Mouse (Mus musculus) gastrocnemius, adult 8-10 months (tissue): ENCODE data around the gene Pcna. TPM values are rescaled to one million over a fixed set of nuclear protein-coding genes. Genes with fewer than 3 reads are reported as not detected.

Experiments
- DNase-seq, 2 experiments: peaks; one replicate each; pipeline ENCODE4 v3.0.0; 2022; ENCODE audit warnings: low spot score in 2 of 2
- total RNA-seq, 4 experiments: library from RNA; stranded (reverse); gene quantifications; 2 replicates each; pipeline ENCODE4 v1.2.4; 2022

Gene Pcna
- total RNA-seq, 4 experiments from 2014 or later = 19.1 to 21.7 (median 20.9) TPM

DNA sequence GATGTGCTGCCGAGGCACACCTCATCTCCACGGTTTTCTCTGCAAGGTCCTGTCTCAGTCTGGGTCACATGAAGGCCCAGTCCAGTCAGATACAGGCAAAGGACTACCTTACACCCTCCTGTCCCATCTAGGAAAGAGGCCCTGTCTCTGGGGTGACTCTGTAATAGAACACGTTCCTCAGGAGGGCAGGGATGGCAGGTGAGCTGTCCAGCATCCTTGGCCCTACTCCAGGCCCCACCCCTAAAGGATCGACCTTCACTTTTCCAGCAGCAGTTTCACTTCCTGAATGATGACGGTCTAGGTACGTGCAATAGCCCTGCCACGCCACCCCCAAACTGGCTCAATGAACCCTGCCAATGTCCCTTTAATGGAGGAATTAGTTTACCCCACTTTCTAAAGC lies 17.1 kb downstream of the Pcna start:
- no peak for DNase-seq

DNA sequence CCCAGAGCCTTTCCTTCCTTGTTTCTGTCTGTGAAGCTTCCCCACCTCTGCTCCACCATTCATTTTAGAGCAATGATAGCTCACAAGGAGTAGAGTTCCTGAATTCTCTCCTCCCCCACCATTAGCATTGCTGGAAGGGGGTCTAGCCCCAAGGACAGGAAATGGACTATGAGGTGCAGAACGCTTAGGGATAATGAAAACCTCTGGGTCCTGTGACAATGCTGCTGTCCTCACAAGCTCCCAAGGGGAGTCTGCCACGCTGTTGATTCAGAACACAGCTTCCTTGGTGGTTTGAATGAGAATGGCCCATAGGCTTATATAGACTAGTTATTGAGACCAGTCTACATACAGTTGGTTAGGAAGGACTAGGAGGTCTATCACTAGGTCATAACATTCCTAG lies 17.8 kb downstream of the Pcna start:
- no peak for DNase-seq

DNA sequence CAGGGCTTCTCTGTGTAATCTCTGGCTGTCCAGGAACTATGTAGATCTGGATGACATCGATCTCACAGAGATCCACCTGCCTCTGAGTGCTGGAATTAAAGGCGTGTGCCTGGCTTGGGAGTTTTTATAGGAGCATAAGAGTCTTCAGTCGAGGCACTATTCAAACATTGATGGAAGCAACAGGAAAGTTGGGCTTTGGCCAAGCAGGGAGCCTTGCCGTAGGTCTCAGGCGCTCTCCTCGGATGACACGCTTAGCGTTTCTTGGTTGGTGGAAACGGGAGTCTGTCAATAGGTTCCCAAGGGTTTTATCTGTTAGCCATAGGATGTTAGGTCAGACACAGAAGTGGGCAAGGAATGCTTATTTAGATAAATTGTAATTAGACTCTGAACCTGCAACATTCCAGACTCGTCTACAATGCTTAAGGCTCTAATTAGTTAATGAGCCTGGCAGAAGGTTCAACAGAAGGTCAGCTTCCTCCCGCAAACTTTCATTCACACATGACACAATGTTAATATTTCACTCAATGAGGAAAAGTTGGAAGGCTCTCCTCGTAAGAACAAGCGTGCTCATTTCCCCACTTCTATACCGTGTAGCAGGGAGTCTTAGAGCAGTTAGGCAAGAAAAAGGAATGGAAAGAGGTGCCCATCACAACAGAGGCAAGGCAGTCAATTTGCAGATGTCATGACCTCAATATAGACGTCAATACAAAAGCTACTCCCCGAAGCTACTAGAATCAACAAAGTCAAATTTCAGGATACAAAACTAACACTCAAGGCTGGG lies 18.9 kb downstream of the Pcna start:
- DNase-seq = no peak

DNA sequence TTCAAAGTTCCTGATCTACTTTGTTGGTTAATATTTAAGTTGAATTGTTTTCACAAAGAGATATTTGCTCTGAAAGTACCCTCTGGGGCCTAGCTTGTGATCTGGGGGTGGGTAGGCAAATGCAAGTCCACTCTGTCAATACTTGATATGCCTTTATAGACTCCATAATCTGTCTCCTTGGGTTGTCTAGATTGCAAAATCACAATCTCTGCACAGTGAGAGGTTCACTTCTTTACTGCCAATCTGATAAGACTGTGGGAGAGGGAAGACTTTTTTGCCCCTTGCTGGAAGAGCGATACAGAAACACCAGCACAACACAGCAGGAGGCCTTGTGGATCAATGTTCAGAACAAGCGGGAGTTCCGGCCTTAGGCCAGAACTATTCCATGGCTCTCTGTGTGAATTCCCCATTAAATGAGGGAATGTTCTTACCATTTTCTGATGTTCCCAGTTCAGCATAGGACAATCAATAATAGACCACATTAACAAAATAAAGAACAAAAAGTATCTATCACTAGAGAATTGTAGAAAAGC lies 20.6 kb downstream of the Pcna start:
- no peak for DNase-seq

DNA sequence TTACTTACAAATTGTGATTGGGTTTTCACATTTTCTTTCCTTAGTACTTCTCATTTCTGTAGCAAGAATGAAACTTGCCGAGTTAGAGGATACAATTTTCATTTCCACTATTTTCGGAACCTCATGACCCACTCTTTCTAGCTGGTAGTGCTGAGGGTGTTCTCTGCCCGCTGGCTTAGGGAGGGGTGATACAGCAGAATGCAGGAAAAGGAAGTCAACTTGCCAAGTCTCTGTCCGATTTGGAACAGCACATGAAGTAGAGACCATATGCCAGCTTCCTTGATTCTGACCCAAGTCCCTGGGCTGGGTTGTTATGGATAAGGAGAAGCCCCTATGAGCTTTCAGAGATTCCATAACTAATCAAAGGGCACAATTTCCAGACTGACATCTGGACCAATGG lies 28.8 kb downstream of the Pcna start:
- no peak for DNase-seq

GRCm38 (mm10) chr2:132221611-132222073 lies 31.5 kb downstream of the Pcna start:
- DNase-seq = peak; percentile 9 to 15

DNA sequence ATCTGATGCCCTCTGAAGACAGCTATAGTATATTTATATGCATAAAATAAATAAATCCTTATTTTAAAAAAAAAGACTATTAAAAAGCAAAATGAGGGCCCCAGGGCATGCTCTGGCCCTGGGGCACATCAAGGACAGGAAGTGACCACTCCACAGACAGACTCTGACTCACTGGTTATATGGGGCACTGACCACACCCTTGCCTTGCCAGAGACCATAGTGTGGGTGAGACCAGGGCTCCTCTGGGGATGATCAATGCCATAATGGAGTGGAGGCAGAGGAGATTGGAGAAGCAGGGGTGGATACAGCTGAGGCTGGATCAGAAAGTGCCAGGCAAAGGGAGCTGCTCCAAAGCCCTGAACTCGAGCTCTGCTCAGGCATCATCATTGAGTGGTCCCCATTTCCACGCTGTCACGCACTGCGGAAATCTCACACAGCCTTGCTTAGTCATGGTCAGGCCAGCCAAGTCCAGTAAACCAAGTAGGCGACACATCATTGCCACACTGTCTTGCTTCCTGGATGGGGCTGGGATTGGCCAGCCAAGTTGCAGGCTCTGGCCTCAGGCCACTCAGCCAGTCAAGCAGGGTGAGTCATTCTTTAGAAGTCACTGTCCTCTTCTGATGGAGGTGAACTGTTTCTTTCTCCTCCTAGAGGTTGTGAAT lies 41.0 kb downstream of the Pcna start:
- DNase-seq = peak; percentile 64 to 85

- DNase-seq = no peak
Observed at GRCm38 (mm10) chr2:132210806-132211312, 42.3 kb downstream of the Pcna start.

DNA sequence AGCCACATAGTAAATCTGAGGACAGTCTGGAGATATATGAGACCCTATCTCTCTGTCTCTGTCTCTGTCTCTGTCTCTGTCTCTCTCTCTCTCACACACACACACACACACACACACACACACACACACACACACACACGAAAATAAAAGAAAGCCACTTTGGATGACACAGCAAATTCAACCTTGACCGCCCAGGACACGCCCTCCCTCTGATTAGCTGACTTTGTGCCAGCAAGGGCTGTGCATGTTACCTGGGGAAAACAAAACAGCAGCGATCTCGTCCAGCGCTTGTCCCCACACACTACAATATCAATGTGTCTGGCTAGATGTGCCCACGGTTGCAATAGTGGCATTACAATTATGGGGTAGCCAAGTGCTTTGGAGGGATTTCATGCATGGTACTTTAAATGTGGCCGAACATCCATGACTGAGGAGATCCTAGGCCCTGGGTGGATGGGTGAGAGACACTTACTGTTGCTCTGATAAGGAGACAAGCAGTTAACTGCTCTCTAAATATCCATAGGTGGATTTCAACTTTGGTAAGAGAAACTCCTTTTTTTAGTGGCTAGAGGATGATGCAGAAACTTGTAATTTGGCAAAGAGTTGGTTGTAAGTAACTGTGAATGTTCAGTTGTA lies 44.8 kb downstream of the Pcna start:
- DNase-seq = no peak

DNA sequence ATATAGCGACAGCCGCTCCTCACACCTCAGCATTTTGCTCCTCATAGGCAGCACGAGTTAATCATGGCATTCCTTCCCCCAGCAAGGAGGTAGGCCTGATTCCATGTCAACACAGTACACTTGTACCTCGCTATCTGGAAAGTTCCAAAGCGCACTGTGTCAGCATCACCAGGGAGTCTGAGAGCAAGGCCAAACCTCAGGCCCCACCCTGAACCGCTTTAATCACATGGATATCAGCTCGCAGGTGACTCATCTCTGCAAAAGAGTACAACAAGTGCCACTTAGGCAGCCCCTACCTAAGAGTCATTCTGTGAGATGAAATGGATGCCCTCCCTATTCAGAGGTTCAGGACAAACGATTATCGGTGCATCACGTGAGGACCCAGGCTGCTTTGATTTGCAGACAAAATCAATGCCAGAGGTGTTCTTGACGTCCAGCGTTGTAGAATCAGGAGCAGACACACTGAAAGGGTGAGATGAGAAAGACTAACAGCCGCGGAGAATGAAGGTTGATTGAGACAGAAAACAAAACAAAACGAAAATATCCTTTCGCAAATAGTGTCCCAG lies 46.7 kb downstream of the Pcna start:
- DNase-seq = no peak

GRCm38 (mm10) chr2:132205549-132205948 lies 47.6 kb downstream of the Pcna start:
- DNase-seq = no peak

DNA sequence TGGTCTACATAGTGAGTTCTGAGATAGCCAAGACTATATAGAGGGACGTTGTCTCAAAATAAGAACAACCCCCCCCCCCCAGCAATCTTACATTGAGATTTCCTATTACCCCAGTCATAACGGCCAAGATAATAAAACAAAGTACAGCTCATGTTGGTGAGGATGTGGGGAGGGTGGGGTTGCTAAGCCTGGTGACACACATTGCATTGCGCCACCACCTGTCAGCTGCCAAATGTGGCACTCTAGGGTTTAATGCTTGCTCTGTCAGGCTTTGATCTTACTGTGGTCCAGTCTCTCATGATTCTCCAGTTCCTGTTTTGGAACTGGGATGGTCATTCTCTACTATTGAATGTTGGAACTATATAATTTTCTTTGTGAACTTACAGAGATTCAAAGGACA lies 49.3 kb downstream of the Pcna start:
- DNase-seq = no peak

- DNase-seq = no peak
Observed at GRCm38 (mm10) chr2:132203186-132203585, 49.9 kb downstream of the Pcna start.

Other genes starting within 250 kb of the Pcna start
- gene Rassf2, start 223.1 kb downstream of the Pcna start, total RNA-seq = 1 to 10 TPM; 1.3 to 4.1 (median 2.4) TPM
- 10 to 100 TPM in 2 of 4 experiments, 1 to 10 TPM in 2; 8.0 to 10.3 (median 9.6) TPM for gene Slc23a2, start 108.2 kb downstream of the Pcna start, total RNA-seq
- gene Tmem230, start 5.5 kb downstream of the Pcna start, total RNA-seq = 10 to 100 TPM; 25.1 to 30.6 (median 28.4) TPM
- 10 to 100 TPM; 13.4 to 20.7 (median 15.7) TPM for gene Cds2, start 9.8 kb upstream of the Pcna start, total RNA-seq
- not detected for gene Prokr2, start 132.1 kb upstream of the Pcna start, total RNA-seq